Mouse (Mus musculus): ENCODE results near the gene Nudt16l1. TPM values are rescaled to one million over a fixed set of nuclear protein-coding genes. Genes with fewer than 3 reads are reported as not detected.

Nudt16l1 gene
- polyA plus RNA-seq (2014; fragmentation: Nextera tagmentation; extraction: Ambion mirVana): 153 and 160 TPM in 2 replicates

DNA sequence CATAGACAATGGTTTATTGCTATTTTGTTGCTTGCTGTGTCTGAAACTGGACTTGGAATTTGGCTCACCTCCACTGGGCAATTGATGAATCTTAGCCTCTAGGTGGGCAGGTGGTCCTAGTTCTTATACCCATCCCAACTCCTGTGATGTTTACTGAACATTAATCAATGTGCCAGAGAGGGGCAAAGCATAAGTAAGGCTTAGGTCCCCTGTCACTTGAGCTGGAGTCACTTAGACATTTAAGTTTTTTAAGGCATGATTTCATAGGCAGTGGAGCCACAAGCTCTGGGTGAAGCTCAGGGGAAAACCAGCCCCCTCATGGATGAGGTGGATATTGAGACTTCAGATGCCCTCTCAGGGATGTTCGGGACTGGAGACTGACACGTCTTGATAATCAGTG, at the start of gene Nudt16l1:
Gene Nudt16l1, plus strand, starts transcription at position 301 of the 400 bp plus-strand sequence.
- Histone ChIP-seq H3K9ac (ENCODE audit: low read depth, low read length) (peak within 1 kb of the TSS; percentile 91), H3K4me2 (replicated peaks; ENCODE audit: low read depth, low read length) (peak within 1 kb of the TSS; percentile 78), H3K27ac (ENCODE audit: low read depth, low read length) (peak within 1 kb of the TSS; percentile 79), H3K9me3 (ENCODE audit: control insufficient read depth, low read length) (no peaks in the 10 kb centered on the region), H3K4me3 (ENCODE audit: low read length) (peak within 1 kb of the TSS; percentile 84), H3K4me1 (ENCODE audit: control insufficient read depth, insufficient read depth, low read length) (peaks cover 5% of the 10 kb centered on the region; the same call in 1 of the 2 replicates), H3K27me3 (ENCODE audit: control insufficient read depth, insufficient read depth, low read length) (no peaks in the 10 kb centered on the region), H3K36me3 (ENCODE audit: control insufficient read depth, insufficient read depth, low read length) (peaks cover 77% of the 10 kb centered on the region)
- WGBS: 0% methylated on average over 2 of the region's 2 CpGs
- ATAC-seq (ENCODE audit: low FRiP score, low TSS enrichment): no peak; the same call in none of the 2 replicates

DNA sequence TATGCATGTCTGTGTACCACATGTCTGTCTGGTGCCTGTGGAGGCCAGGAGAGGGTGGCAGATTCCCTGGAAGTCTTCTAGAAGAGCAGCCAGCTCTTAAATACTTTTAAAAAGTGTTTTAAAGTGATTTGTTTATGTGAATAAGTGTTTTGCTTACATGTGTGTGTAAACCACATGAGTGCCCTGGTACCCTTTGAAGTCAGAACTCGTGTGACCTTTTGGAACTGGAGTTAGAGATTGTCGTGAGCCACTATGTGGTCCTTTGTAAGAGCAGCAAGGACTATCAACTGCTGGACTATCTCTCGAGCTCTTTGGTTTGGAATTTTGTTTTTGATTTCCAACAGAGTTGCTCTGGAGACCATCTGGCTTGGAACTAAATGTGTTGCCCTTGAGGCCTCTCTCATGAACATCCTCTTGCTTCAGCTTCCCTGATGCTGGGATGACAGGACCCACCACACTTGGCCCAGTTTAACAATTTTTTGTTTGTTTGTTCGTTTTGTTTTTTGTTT, 48.3 kb upstream of the Nudt16l1 start:
- H3K4me1 ChIP-seq (ENCODE audit: control insufficient read depth, insufficient read depth, low read length): peaks cover 10% of the 10 kb centered on the region
- H3K4me3 ChIP-seq (ENCODE audit: low read length): no peak overlapping the region
- H3K27ac ChIP-seq (ENCODE audit: low read depth, low read length): no peak overlapping the region

DNA sequence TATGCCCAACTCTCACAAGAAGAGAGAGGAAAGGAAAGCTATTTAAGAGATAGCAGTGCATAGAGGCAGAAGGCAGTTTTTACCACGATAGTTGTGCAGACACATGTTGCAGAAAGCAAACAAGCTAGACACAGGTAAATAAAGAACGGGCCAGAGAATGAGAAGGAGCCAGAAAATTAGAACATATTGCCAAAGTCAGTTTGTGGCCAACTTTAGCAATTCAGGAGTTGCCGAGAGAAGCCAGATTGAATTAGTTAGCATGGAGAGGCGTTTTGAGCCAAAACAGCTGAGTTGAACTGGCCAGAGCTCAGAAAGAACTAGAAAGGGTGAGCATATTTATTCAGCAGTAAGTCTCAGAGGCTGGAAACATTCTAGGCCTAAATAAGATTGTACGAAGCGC, 46.4 kb upstream of the Nudt16l1 start:
- no peaks in the 10 kb centered on the region for H3K36me3 ChIP-seq (ENCODE audit: control insufficient read depth, insufficient read depth, low read length)
- no peaks in the 10 kb centered on the region for H3K27me3 ChIP-seq (ENCODE audit: control insufficient read depth, insufficient read depth, low read length)
- ATAC-seq (ENCODE audit: low FRiP score, low TSS enrichment): no peak
- H3K27ac ChIP-seq (ENCODE audit: low read depth, low read length): no peak overlapping the region
- WGBS: 92% methylated on average over 6 of the region's 6 CpGs
- H3K4me3 ChIP-seq (ENCODE audit: low read length): no peak overlapping the region
- no peak overlapping the region for H3K9ac ChIP-seq (ENCODE audit: low read depth, low read length)
- no peaks in the 10 kb centered on the region for H3K9me3 ChIP-seq (ENCODE audit: control insufficient read depth, low read length)
- no peak overlapping the region for H3K4me2 ChIP-seq (replicated peaks; ENCODE audit: low read depth, low read length)
- H3K4me1 ChIP-seq (ENCODE audit: control insufficient read depth, insufficient read depth, low read length): peaks cover 9% of the 10 kb centered on the region

More for the DNA sequence above, 48.3 kb upstream of the Nudt16l1 start:
- H3K4me2 ChIP-seq (replicated peaks; ENCODE audit: low read depth, low read length): no peak overlapping the region
- ATAC-seq (ENCODE audit: low FRiP score, low TSS enrichment): no peak
- no peaks in the 10 kb centered on the region for H3K36me3 ChIP-seq (ENCODE audit: control insufficient read depth, insufficient read depth, low read length)
- no peaks in the 10 kb centered on the region for H3K9me3 ChIP-seq (ENCODE audit: control insufficient read depth, low read length)
- no peaks in the 10 kb centered on the region for H3K27me3 ChIP-seq (ENCODE audit: control insufficient read depth, insufficient read depth, low read length)
- WGBS: 67% methylated on average over 4 of the region's 4 CpGs
- no peak overlapping the region for H3K9ac ChIP-seq (ENCODE audit: low read depth, low read length)

DNA sequence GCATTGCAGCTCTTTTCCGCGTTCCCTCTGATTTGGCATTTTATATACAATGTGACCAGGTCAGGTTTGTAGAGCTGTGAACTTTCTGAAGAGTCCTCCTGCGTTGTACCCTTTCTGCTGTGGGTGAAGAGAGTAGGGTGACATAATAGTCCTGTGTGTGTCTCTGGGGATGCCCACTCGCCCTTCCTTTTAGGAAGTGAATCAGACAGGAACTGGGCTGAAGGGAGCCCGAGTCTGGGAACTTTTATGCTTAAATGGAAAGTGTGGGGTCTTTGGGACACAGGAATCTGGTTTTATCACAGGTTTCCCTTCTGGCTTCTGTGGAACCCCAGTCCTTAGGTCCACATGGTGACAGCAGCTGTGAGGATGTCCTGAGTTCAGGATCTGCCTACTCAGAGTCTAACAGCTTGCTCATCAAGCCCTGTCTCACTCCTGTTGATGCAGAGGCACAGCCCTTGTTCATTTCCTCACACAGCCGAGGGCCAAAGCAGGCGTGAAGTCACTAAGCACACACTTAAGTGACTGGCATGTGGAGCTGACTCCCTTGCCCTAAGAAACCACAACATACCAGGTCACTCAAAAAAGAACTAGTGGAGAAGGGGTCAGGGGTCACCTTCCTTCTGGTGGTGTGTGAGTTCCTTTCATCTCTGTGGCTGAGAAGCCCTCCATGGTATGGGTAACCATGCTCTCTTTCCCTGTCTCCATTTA, 44.2 kb upstream of the Nudt16l1 start:
- ATAC-seq (ENCODE audit: low FRiP score, low TSS enrichment): no peak

DNA sequence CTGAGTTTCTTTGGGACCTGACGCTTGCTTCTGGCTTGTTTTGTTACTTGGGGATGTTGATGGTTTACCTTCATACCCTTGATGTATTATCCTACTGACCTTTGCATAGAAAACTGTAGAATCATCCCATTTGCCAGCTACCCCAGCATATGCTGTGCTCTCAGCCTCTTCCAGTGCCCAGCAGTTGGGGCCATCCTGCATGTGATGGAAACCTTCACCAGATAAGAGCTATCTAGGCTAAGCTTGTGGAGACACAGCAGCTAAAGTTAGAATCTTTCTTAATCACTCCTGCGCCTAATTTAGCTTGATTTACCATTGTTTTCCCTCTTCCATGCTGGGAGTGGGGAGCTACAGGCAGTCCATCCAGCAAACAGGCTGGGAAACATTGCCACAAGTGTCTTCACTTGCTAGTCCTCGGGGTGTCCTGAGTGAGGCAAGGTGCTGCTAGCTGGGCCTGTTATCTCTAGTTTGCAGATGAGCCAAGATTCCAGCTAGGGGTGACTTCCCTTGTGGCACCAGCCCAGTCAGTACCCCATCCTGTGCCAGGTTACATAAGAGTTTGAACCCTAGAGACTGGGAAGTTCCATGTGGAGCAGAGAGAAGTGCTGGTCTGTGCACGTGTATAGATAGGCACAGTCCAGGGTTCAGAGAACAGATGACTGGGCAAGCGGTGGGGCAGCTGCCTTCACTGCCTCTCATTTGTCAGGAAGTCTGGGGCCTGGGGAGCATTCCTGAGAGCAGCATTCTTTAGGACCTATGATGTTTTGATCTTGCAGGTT, 42.1 kb upstream of the Nudt16l1 start:
- H3K9me3 ChIP-seq (ENCODE audit: control insufficient read depth, low read length): no peaks in the 10 kb centered on the region
- 73% methylated on average over 5 of the region's 5 CpGs for WGBS
- ATAC-seq (ENCODE audit: low FRiP score, low TSS enrichment): 0 out of 2 replicates have a peak, but pooled peaks have one; percentile 45
- H3K4me1 ChIP-seq (ENCODE audit: control insufficient read depth, insufficient read depth, low read length): no peaks in the 10 kb centered on the region
- no peaks in the 10 kb centered on the region for H3K27me3 ChIP-seq (ENCODE audit: control insufficient read depth, insufficient read depth, low read length)
- H3K27ac ChIP-seq (ENCODE audit: low read depth, low read length): no peak overlapping the region
- H3K36me3 ChIP-seq (ENCODE audit: control insufficient read depth, insufficient read depth, low read length): no peaks in the 10 kb centered on the region
- no peak overlapping the region for H3K4me2 ChIP-seq (replicated peaks; ENCODE audit: low read depth, low read length)
- no peak overlapping the region for H3K9ac ChIP-seq (ENCODE audit: low read depth, low read length)
- H3K4me3 ChIP-seq (ENCODE audit: low read length): no peak overlapping the region

More for the DNA sequence above, 44.2 kb upstream of the Nudt16l1 start:
- Histone ChIP-seq H3K4me2 (replicated peaks; ENCODE audit: low read depth, low read length) (no peak overlapping the region), H3K4me1 (ENCODE audit: control insufficient read depth, insufficient read depth, low read length) (no peaks in the 10 kb centered on the region), H3K9ac (ENCODE audit: low read depth, low read length) (no peak overlapping the region), H3K27ac (ENCODE audit: low read depth, low read length) (no peak overlapping the region), H3K4me3 (ENCODE audit: low read length) (no peak overlapping the region), H3K36me3 (ENCODE audit: control insufficient read depth, insufficient read depth, low read length) (no peaks in the 10 kb centered on the region), H3K27me3 (ENCODE audit: control insufficient read depth, insufficient read depth, low read length) (no peaks in the 10 kb centered on the region), H3K9me3 (ENCODE audit: control insufficient read depth, low read length) (no peaks in the 10 kb centered on the region)
- 77% methylated on average over 7 of the region's 7 CpGs for WGBS

DNA sequence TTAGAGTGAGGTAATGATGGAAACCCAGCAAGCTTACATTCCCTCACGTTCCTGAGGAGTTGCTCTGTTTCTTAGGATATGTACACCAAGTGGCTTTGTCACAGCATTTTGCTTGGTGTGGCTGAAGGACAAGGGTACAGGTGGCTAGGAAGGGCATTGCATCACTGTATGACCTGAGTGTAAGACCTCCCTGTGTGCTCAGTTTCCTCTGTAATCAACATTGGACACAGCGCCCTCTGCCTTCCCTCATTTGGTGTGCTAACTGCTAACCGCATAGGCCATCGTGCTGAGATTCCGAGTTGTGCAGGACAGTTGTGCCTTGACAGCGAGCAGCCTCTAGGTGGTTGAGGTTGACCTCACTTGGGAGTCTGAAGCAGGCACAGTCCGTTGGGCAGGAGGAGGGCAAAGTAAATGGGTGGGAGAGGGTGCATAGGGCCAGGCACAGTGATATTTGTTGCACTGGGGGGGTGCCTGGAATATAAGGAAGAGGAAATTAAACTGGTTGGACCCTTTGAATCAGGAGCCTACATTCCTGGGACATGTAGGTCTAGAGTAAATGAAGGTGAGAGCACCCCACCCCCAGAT, 41.3 kb upstream of the Nudt16l1 start:
- Histone ChIP-seq H3K4me2 (replicated peaks; ENCODE audit: low read depth, low read length) (no peak overlapping the region), H3K27ac (ENCODE audit: low read depth, low read length) (no peak overlapping the region), H3K27me3 (ENCODE audit: control insufficient read depth, insufficient read depth, low read length) (no peaks in the 10 kb centered on the region), H3K9ac (ENCODE audit: low read depth, low read length) (no peak overlapping the region), H3K36me3 (ENCODE audit: control insufficient read depth, insufficient read depth, low read length) (no peaks in the 10 kb centered on the region), H3K4me3 (ENCODE audit: low read length) (no peak overlapping the region), H3K9me3 (ENCODE audit: control insufficient read depth, low read length) (no peaks in the 10 kb centered on the region), H3K4me1 (ENCODE audit: control insufficient read depth, insufficient read depth, low read length) (no peaks in the 10 kb centered on the region)
- ATAC-seq (ENCODE audit: low FRiP score, low TSS enrichment): no peak
- WGBS: 56% methylated on average over 7 of the region's 7 CpGs

DNA sequence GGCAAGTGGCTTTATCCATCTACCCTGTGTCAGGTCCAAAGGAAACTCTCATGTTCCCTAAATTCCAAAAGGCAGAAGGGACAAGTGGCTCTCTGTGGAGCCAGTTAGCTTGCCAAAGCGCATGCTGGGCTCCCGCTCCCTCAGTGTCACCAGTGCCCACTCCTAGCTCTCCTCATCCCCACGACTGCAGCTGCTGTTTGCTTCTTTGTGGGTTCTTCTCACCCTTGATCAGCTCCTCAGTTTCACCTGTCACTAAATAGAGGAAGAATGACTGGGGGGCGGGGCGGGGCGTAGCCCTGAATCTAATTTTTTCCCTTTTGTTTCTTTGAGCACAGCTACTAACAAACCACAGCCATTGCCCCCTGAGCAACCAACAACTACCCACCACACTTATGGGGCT, 39.7 kb upstream of the Nudt16l1 start:
- Histone ChIP-seq H3K27ac (ENCODE audit: low read depth, low read length) (no peak overlapping the region), H3K27me3 (ENCODE audit: control insufficient read depth, insufficient read depth, low read length) (no peaks in the 10 kb centered on the region), H3K36me3 (ENCODE audit: control insufficient read depth, insufficient read depth, low read length) (peaks cover 3% of the 10 kb centered on the region; the same call in 1 of the 2 replicates), H3K4me3 (ENCODE audit: low read length) (no peak overlapping the region), H3K4me2 (replicated peaks; ENCODE audit: low read depth, low read length) (no peak overlapping the region), H3K9me3 (ENCODE audit: control insufficient read depth, low read length) (no peaks in the 10 kb centered on the region), H3K4me1 (ENCODE audit: control insufficient read depth, insufficient read depth, low read length) (peaks cover 6% of the 10 kb centered on the region), H3K9ac (ENCODE audit: low read depth, low read length) (no peak overlapping the region)
- WGBS: 85% methylated on average over 6 of the region's 6 CpGs
- ATAC-seq (ENCODE audit: low FRiP score, low TSS enrichment): no peak

DNA sequence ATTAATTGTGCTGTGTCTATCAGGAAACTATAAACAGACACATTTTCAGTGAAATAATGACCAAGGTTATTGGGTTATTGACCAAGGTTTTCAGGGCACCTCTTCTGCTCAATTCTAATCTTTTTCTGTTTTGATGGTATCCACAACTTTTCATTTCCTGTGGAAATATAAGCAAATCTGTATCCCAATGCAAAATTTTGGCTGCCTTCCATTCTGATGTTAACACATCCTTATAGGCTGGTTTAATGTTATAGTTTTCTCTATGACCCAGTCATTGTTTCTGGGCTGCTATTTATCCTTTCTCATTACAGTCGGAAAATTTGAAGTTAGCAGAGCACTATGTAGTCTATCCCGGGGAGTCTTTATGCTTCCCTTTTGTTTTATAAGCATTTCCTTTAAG, 38.9 kb upstream of the Nudt16l1 start:
- H3K9ac ChIP-seq (ENCODE audit: low read depth, low read length): no peak overlapping the region
- peaks cover 3% of the 10 kb centered on the region; the same call in 1 of the 2 replicates for H3K36me3 ChIP-seq (ENCODE audit: control insufficient read depth, insufficient read depth, low read length)
- ATAC-seq (ENCODE audit: low FRiP score, low TSS enrichment): no peak
- H3K9me3 ChIP-seq (ENCODE audit: control insufficient read depth, low read length): no peaks in the 10 kb centered on the region
- H3K4me1 ChIP-seq (ENCODE audit: control insufficient read depth, insufficient read depth, low read length): peaks cover 6% of the 10 kb centered on the region
- H3K27me3 ChIP-seq (ENCODE audit: control insufficient read depth, insufficient read depth, low read length): no peaks in the 10 kb centered on the region
- 79% methylated on average over 2 of the region's 2 CpGs for WGBS
- H3K27ac ChIP-seq (ENCODE audit: low read depth, low read length): no peak overlapping the region
- H3K4me2 ChIP-seq (replicated peaks; ENCODE audit: low read depth, low read length): no peak overlapping the region
- H3K4me3 ChIP-seq (ENCODE audit: low read length): no peak overlapping the region
